Mouse (Mus musculus) C2C12 (cell line): ENCODE data around the gene Zfp101.

Source experiments
- CEBPB ChIP-seq: IDR thresholded peaks from one replicate; pipeline ENCODE4 v1.6.1; 2011; ENCODE audit warnings: low read depth, mild to moderate bottlenecking, control low read depth, moderate library complexity
- CTCF ChIP-seq: IDR thresholded peaks from one replicate; pipeline ENCODE4 v1.5.1; 2011; ENCODE audit not compliant: control insufficient read depth, insufficient read depth, insufficient read length

DNA sequence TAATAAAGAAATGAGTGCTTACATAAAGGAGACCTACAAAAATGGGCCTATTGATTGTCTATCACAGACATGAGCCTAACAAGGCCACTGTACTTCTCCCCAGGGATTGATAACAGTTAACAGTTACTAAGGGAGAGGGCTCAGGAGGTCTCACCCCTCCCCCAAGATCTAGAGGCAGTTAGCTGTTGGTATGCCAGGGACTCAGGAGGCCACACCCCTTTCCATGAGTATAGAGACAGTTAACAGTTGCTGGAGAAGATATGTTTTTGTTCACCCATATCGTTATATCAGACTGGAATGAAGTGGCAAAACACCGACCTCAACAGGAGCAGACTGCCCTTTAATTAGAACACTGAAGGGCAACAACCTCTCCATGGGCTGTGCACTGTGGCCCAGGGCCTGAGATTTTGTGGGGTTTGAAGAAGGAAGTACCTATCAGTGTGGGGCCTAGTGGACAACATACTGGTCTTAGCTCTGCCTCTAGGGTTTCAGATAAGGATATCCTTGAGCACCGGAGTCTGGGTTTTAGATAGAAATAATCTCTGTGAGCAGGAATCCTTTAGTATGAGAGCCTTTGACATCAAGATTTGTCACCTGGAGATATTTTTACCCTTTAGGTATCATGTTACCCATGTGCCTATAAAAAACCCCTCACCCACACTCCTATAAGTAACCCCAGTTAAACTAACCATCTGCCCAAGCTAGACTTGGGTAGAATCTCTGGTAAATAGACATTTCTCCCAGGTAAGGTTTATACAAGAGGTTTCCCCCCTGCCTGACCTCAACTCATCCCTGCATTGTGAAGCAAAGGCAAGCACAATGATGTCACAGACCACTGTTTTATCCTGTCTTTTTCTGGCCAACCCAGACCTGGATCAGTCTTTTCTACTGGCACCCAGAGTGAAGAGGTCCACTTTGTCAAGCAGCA is 37.8 kb upstream of the Zfp101 start, which contains the start of gene Actl9:
- TF ChIP-seq CTCF (no peak), CEBPB (no peak)
